Mouse (Mus musculus) layer of hippocampus, adult 2 months (tissue): ENCODE measurements around the gene S100a14. TPM values are rescaled to one million over a fixed set of nuclear protein-coding genes. Genes with fewer than 3 reads are reported as not detected.

Experiments used
- DNase-seq, 2 experiments: peaks; one replicate each; pipeline ENCODE4 v3.0.0; 2022; ENCODE audit warnings: low spot score in 2 of 2
- H3K27ac ChIP-seq: fragments of 200-600 bp; 2 replicates; pipeline ENCODE4 v1.8.1; 2022
- H3K4me3 ChIP-seq: fragments of 200-600 bp; 2 replicates; pipeline ENCODE4 v1.8.1; 2022; ENCODE audit warnings: mild to moderate bottlenecking
- CTCF ChIP-seq: fragments of 200-600 bp; conservative IDR thresholded peaks from 2 replicates; pipeline ENCODE4 v1.8.1; 2022; ENCODE audit warnings: antibody characterized with exemption, mild to moderate bottlenecking, moderate library complexity
- total RNA-seq, 2 experiments: library from RNA; stranded (reverse); gene quantifications; 2 replicates each; pipeline ENCODE4 v1.2.3; 2021

S100a14 gene
- total RNA-seq, 2 experiments from 2014 or later, result 0.49 to 0.95 TPM

- peak within 1 kb of the TSS; percentile 93 for H3K4me3 ChIP-seq
- H3K27ac ChIP-seq, result peak within 1 kb of the TSS; percentile 98
- peak; percentile 98 to 99 for DNase-seq
- TF ChIP-seq CTCF, result no peak
These were observed 17.5 kb upstream of the S100a14 start, which contains the start of gene Chtop for GRCm38 (mm10) chr3:90508950-90509746. TSS of gene Chtop (minus strand) at chr3:90509498.

- Histone ChIP-seq H3K27ac (peak overlapping the region; percentile 98; the same call in 1 of the 2 replicates), H3K4me3 (peak overlapping the region; percentile 93)
- no peak for TF ChIP-seq CTCF
- DNase-seq, result no peak
These were observed 16.9 kb upstream of the S100a14 start for GRCm38 (mm10) chr3:90509747-90510123.

- Histone ChIP-seq H3K27ac (no peak overlapping the region), H3K4me3 (no peak overlapping the region)
- DNase-seq, result no peak
- TF ChIP-seq CTCF, result no peak
These were observed 14.4 kb upstream of the S100a14 start for GRCm38 (mm10) chr3:90512276-90512675.

GRCm38 (mm10) chr3:90512948-90513642 is 13.6 kb upstream of the S100a14 start:
- peak overlapping the region; percentile 57 for H3K4me3 ChIP-seq
- DNase-seq, result no peak
- no peak for TF ChIP-seq CTCF
- H3K27ac ChIP-seq, result peak overlapping the region; percentile 88

GRCm38 (mm10) chr3:90513796-90514590 is 12.7 kb upstream of the S100a14 start, which contains the start of the genes S100a1 and S100a13:
TSS of gene S100a1 (minus strand) at chr3:90514392.
TSS of gene S100a13 (plus strand) at chr3:90514435.
- Histone ChIP-seq H3K27ac (peak within 1 kb of the TSS; percentile 88), H3K4me3 (peak within 1 kb of the TSS; percentile 57)
- DNase-seq, result peak; percentile 56 to 60
- TF ChIP-seq CTCF, result peak; percentile 57

GRCm38 (mm10) chr3:90514691-90515090 is 12.0 kb upstream of the S100a14 start:
- Histone ChIP-seq H3K4me3 (peak overlapping the region; percentile 57), H3K27ac (peak overlapping the region; percentile 88)
- no peak for DNase-seq
- no peak for TF ChIP-seq CTCF

GRCm38 (mm10) chr3:90515242-90515641 is 11.4 kb upstream of the S100a14 start:
- H3K27ac ChIP-seq, result peak overlapping the region; percentile 88
- peak overlapping the region; percentile 57 for H3K4me3 ChIP-seq
- no peak for DNase-seq
- TF ChIP-seq CTCF, result no peak

GRCm38 (mm10) chr3:90515789-90516188 is 10.9 kb upstream of the S100a14 start:
- no peak for TF ChIP-seq CTCF
- peak overlapping the region; percentile 88; the same call in 1 of the 2 replicates for H3K27ac ChIP-seq
- no peak for DNase-seq

GRCm38 (mm10) chr3:90517711-90518110 is 8.9 kb upstream of the S100a14 start:
- no peak for DNase-seq
- TF ChIP-seq CTCF, result no peak
- no peak overlapping the region for H3K4me3 ChIP-seq
- no peak overlapping the region for H3K27ac ChIP-seq

More at GRCm38 (mm10) chr3:90515789-90516188, 10.9 kb upstream of the S100a14 start:
- H3K4me3 ChIP-seq, result peak overlapping the region; percentile 57

- Histone ChIP-seq H3K27ac (peak overlapping the region; percentile 24; the same call in 1 of the 2 replicates), H3K4me3 (no peak overlapping the region)
- DNase-seq, result peak; percentile 53 to 71
- TF ChIP-seq CTCF, result peak; percentile 91
These were observed 1.2 kb upstream of the S100a14 start for GRCm38 (mm10) chr3:90525421-90525820.

GRCm38 (mm10) chr3:90526076-90526475 is 580 bp upstream of the S100a14 start:
- TF ChIP-seq CTCF, result no peak
- Histone ChIP-seq H3K4me3 (no peak overlapping the region), H3K27ac (peak overlapping the region; percentile 24; the same call in 1 of the 2 replicates)
- no peak for DNase-seq

- no peak overlapping the region for H3K4me3 ChIP-seq
- no peak for TF ChIP-seq CTCF
- H3K27ac ChIP-seq, result no peak overlapping the region
- DNase-seq, result no peak
These were observed 726 bp downstream of the S100a14 start for GRCm38 (mm10) chr3:90527291-90527873.
